Mouse (Mus musculus): ENCODE data around the gene Mrpl9. TPM values are rescaled to one million over a fixed set of nuclear protein-coding genes. Genes with fewer than 3 reads are reported as not detected.

The Mrpl9 gene
- total RNA-seq, 2 experiments from 2014 or later: 30.0 to 33.8 TPM

- no peak for DNase-seq (ENCODE audit: low spot score)
Observed at GRCm38 (mm10) chr3:94465632-94466430, 22.7 kb downstream of the Mrpl9 start.

- DNase-seq (ENCODE audit: low spot score): no peak
Observed at GRCm38 (mm10) chr3:94468931-94469330, 25.8 kb downstream of the Mrpl9 start.

- peak; percentile 20 for DNase-seq (ENCODE audit: low spot score)
Observed at GRCm38 (mm10) chr3:94472447-94473114, 29.5 kb downstream of the Mrpl9 start.

DNA sequence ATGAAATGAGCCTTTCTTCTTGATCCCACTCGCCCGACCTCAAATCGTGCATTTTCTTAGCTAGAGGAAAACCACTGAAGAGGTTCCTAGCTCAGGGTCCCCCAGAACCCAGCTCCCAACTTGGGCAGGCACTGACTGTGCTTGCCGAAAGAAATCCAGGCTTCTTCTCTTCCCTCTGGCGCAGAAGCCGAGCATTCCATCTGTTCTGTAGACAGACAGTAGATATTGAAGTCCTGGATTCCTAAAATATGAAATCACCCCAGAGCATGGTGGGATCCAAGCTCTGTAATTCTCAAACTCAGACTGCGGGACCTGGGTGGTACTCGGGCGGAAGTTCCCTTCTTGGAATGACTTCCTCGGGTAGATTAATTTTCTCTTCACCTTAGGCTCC lies 30.0 kb downstream of the Mrpl9 start:
- DNase-seq (ENCODE audit: low spot score): peak; percentile 19

DNA sequence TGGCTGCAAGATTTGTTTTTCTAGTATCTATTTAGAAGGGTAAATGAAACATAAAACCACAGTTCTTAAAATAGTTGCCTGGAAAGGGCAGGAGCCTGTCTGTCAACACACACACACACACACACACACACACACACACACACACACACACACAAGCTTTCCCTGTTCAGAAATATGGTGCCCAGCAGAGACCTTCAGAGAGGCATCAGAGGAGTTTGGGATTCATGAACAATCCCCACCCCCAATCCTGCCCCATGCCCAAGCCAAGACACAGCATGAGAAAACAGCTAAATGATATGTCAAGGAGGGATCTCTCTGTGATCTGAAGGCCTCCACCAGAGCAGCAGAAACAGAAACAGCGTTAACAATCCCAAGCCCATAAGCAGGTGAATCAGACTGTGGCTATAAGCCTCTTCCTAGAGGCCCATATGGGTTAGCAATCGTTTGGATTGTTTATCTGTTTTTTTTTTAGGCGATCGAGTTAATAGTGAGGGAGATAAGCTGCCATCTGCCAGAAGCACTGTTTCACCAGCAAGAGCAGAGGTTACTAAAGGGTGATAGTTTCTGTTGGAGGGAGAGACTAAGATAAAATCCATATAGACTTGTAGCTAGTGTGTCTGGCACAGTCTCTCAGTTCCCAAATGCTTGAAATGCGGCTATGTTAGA lies 30.6 kb downstream of the Mrpl9 start:
- DNase-seq (ENCODE audit: low spot score): peak; percentile 45

GRCm38 (mm10) chr3:94476301-94477035 lies 33.4 kb downstream of the Mrpl9 start:
- DNase-seq (ENCODE audit: low spot score): no peak

GRCm38 (mm10) chr3:94477444-94477843 lies 34.3 kb downstream of the Mrpl9 start:
- DNase-seq (ENCODE audit: low spot score): no peak

GRCm38 (mm10) chr3:94477981-94478422 lies 34.9 kb downstream of the Mrpl9 start, which contains the start of gene Celf3:
Celf3 (plus strand) TSS chr3:94478295.
- DNase-seq (ENCODE audit: low spot score): no peak

GRCm38 (mm10) chr3:94478591-94479169 lies 35.6 kb downstream of the Mrpl9 start:
- no peak for DNase-seq (ENCODE audit: low spot score)

DNA sequence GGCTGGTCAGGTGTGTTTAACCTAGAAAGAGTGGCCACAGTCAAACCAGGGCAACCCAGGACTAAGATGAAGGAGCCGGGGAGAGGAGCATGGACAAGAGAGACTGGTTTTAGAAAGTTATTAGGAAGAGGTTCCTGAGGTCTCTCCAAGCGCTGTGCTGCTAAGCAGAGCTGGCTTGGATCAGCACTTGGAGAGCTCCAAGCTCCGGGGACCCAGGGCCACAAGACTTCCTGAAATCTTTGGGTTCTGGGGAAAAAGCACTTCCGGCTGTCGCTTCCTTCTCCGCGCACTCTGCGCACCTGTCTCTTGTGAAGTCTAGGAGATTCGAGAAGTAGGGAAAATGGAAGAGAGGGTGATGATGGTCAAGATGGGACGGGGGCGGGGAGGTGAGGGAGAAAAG lies 36.4 kb downstream of the Mrpl9 start:
- no peak for DNase-seq (ENCODE audit: low spot score)

DNA sequence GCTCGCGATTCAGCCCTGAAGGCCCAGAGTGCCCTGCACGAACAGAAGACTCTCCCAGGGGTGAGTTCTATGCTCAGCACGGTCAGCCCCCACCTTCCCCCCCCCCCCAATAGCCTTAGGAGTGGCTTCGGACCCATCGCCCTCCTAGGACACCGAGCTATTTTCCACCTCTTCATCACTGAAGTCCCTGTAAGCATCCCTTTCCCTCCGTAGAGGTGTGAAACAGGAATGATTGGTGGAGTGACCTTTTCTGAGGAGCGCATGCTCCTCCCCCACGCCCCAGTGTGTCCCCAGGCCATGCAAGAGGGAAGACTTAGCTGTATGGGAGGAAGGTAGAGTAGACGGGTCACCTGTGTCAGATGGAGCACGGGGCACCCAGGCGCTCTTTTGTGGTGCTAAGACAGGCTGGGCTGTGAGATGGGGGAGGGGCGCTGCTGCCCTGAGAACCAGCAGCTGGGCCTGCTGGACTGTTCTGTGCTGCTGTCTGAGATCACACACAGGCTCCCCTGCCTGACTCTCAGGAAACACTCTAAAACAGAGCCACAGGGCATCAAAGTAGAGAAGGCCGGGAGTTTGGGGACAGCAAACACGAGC lies 37.3 kb downstream of the Mrpl9 start, which contains the start of gene Riiad1:
Riiad1 (minus strand) TSS at position 51 of the 594 bp plus-strand sequence.
- DNase-seq (ENCODE audit: low spot score): no peak

GRCm38 (mm10) chr3:94481429-94481828 lies 38.3 kb downstream of the Mrpl9 start:
- DNase-seq (ENCODE audit: low spot score): peak; percentile 41

DNA sequence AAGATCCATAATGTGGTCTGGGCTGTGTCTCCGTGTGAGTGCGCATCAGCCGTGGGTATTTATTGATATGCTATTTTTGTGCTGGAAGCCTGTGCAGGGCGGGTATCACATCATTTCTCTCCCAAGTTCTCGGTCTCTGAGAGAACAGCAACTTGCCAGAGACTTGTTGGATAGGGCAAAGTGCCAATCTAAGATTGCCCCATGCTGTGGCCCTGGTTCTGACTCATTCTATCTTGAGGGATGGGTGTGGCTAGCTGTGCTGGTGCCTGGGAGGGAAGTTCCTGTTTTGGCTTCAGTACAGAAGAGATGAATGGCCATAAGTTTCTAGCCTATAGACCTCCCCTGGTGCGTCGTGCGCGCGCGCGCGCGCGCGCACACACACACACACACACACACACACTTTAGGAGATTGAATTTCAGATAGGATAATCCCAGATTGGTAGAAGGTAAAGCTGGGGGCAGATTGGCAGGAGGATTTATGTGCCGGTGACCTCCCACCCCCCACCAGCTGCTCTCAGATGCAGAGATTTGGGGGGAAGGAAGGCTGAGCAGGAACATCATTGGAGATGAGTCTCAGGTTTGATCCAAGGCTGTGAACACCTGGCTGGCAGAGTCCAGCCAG lies 39.8 kb downstream of the Mrpl9 start:
- peak; percentile 47 for DNase-seq (ENCODE audit: low spot score)

DNA sequence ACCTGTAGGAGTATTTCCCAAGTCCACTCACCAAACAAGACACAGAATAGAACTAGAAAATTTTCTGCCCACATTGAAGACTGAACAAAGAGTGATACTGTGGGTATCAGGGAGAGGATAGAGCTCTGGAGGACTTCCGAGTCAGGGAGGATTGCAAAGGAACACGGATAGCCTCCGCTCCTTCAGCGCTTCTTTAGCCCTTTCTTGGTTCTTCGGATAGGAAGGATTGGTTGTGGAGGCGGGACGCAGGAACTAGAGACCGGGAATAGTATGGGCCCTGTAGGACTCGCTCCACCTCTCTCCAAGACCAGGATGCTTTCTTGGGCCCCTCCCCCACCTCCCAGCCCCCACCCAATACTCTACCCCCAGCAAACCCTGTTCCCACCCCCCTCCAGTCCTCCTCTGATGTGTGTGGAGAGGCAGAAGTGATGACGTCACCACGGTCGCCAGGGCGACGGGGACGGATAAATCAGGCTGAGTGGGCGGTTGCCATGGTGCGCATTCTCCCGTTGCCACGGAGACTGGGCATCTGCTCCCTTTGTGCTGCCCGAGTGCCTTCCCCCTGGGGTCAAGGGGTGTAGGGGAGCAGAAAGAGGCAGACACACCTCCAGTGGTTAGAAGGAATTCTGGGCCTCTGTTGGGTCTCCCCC lies 40.8 kb downstream of the Mrpl9 start:
- DNase-seq (ENCODE audit: low spot score): no peak

DNA sequence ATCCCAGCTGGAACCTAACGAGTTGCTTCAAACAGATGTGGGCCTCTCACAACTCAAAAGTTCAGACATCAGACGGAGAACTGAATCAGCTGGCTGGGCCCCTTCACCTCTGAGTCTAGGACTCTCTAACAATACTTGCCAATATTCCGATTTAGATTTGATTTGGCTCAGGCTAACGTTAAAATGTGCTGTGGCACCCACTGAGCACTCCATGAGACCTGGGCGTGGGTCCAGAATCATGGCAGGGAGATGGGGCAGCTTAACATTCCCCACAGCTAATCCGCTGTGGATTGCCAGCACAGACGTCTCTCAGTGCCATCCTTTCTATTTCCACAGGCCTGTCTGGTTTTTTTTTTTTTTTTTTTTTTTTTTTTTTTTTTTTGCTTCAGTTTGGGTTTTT lies 42.8 kb downstream of the Mrpl9 start:
- DNase-seq (ENCODE audit: low spot score): no peak

- no peak for DNase-seq (ENCODE audit: low spot score)
Observed at GRCm38 (mm10) chr3:94487581-94487980, 44.5 kb downstream of the Mrpl9 start.

- DNase-seq (ENCODE audit: low spot score): no peak
Observed at GRCm38 (mm10) chr3:94497162-94497561, 54.0 kb downstream of the Mrpl9 start.
